Mouse (Mus musculus) neural tube, embryonic 12.5 days (tissue): ENCODE results near the gene Usp34. TPM values are rescaled to one million over a fixed set of nuclear protein-coding genes. Genes with fewer than 3 reads are reported as not detected.

ENCODE experiments used
- ATAC-seq: fragments of 200-750 bp; cut with Nextera tagmentation; 2 replicates; pipeline ENCODE4 v1.8.0; 2017; ENCODE audit warnings: low read depth, mild to moderate bottlenecking, moderate TSS enrichment, moderate library complexity; ENCODE audit not compliant: low FRiP score
- H3K27ac ChIP-seq: fragments of 300-500 bp; sonication (generic); 2 replicates; pipeline ENCODE4 v1.5.1; 2016
- H3K27me3 ChIP-seq: fragments of 300-500 bp; sonication (generic); replicated peaks from 2 replicates; pipeline ENCODE4 v1.6.1; 2016; ENCODE audit warnings: mild to moderate bottlenecking
- H3K36me3 ChIP-seq: fragments of 300-500 bp; sonication (generic); 2 replicates; pipeline ENCODE4 v1.6.1; 2016; ENCODE audit warnings: mild to moderate bottlenecking
- H3K4me1 ChIP-seq: fragments of 300-500 bp; sonication (generic); 2 replicates; pipeline ENCODE4 v1.6.1; 2016
- H3K4me2 ChIP-seq: fragments of 300-500 bp; sonication (generic); replicated peaks from 2 replicates; pipeline ENCODE4 v1.6.1; 2016; ENCODE audit warnings: mild to moderate bottlenecking
- H3K4me3 ChIP-seq: fragments of 300-500 bp; sonication (generic); 2 replicates; pipeline ENCODE4 v1.5.1; 2016
- H3K9ac ChIP-seq: fragments of 300-500 bp; sonication (generic); 2 replicates; pipeline ENCODE4 v1.6.1; 2016; ENCODE audit warnings: mild to moderate bottlenecking
- H3K9me3 ChIP-seq: fragments of 300-500 bp; sonication (generic); 2 replicates; pipeline ENCODE4 v1.6.1; 2016; ENCODE audit warnings: mild to moderate bottlenecking
- WGBS: fragments of 180-500 bp; shearing (Covaris S2); methylation state at CpG from one replicate; pipeline ENCODE4 v1.1.7; 2016; 5-methylcytosine and 5-hydroxymethylcytosine counted together
- microRNA-seq: library from miRNA; unstranded; fragments of <30 nt; microRNA quantifications from one replicate; pipeline ENCODE4, GENCODE M21; 2017
- polyA plus RNA-seq: library from polyadenylated mRNA; unstranded; fragments of >200 nt; fragmentation: Nextera tagmentation; extraction: Ambion mirVana; gene quantifications from 2 replicates; pipeline ENCODE4 v1.2.1, GENCODE M21; 2016

The Usp34 gene
- polyA plus RNA-seq, 1 experiment from 2014 or later: 26.5 TPM

- Histone ChIP-seq H3K4me3 (no peak within 1 kb of the TSS), H3K9ac (no peak within 1 kb of the TSS), H3K27ac (no peak within 1 kb of the TSS), H3K27me3 (no peaks in the 10 kb centered on the region), H3K36me3 (no peaks in the 10 kb centered on the region), H3K4me2 (no peak within 1 kb of the TSS), H3K4me1 (no peaks in the 10 kb centered on the region), H3K9me3 (no peaks in the 10 kb centered on the region)
- WGBS: 29% methylated on average over 5 of the region's 5 CpGs
- no peak for ATAC-seq
Observed at GRCm38 (mm10) chr11:23520473-23521205, 213.9 kb downstream of the Usp34 start, which contains the start of gene 1700093K21Rik. 1700093K21Rik (minus strand) TSS chr11:23521155.

- no peak overlapping the region for H3K9ac ChIP-seq
- no peaks in the 10 kb centered on the region for H3K36me3 ChIP-seq
- no peak overlapping the region for H3K4me3 ChIP-seq
- no peak overlapping the region for H3K4me2 ChIP-seq
- H3K27ac ChIP-seq: no peak overlapping the region
- WGBS: 92% methylated on average over 2 of the region's 2 CpGs
- no peaks in the 10 kb centered on the region for H3K27me3 ChIP-seq
- H3K9me3 ChIP-seq: no peaks in the 10 kb centered on the region
- H3K4me1 ChIP-seq: no peaks in the 10 kb centered on the region
- ATAC-seq: no peak
Observed at GRCm38 (mm10) chr11:23537446-23537845, 230.8 kb downstream of the Usp34 start.

Small RNAs within 50 kb of the gene (microRNA-seq; reads per million reads assigned to microRNA genes)
- not detected for gene Gm47279

Other genes with a start within 250 kb of the Usp34 start
- 125 and 134 TPM in 2 replicates for gene Xpo1, start 50.9 kb upstream of the Usp34 start, polyA plus RNA-seq
- gene Ahsa2, start 191.1 kb downstream of the Usp34 start, polyA plus RNA-seq: 135 and 139 TPM in 2 replicates
- gene 1700093K21Rik, start 214.3 kb downstream of the Usp34 start, polyA plus RNA-seq: not detected in 2 replicates